Mouse (Mus musculus): ENCODE measurements at regions not wholly inside any gene's neighbourhood (a gene's known extent, or its start where the extent isn't known, plus 50 kb on each side); places are given as distances from the start of the nearest gene placed in this dataset.

DNA sequence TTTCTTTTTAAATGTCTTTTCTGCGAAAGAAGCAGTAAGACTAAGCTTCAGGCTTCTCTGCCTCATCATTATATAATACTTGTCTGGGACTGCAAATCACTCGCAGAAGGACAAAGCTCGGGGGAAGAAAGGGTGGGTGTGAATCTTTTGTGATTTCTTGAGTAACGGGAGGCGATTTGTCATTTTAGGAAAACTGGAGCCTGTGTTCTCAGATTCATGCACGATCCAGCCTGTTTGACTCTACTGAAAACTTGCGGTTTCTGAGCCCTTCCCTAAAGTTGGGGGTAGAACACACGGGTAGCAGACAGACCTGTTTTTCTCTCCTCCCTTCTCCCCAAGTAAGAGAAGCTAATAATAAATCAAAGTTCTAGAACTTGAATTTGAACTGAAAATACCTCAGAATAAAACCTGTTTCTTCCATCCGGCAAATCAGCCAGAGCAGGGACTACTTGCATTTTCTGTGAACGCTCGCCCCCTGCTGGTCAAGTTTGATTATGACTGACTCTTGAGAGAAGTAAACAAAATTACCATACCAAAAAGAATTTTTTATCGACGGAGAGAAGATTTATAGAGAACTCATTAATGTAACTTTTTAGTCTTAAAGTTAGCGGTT lies 288.2 kb upstream of the Rps6ka3 start:
- TF ChIP-seq CTCF (IDR thresholded peaks at IDR 0.05), result peak; percentile 64
- no peak for TF ChIP-seq EP300 (IDR thresholded peaks at IDR 0.05)

Measured in lung, postnatal 0 days (tissue).